Mouse (Mus musculus) lung, postnatal 25 days (tissue): ENCODE results near the gene Ppm1h.

ENCODE experiments used
- DNase-seq: peaks from one replicate; pipeline ENCODE4 v3.0.0; 2022; ENCODE audit warnings: low spot score

The Ppm1h gene

GRCm38 (mm10) chr10:122859642-122859997 lies 181.1 kb downstream of the Ppm1h start:
- DNase-seq = no peak

- no peak for DNase-seq
Observed at GRCm38 (mm10) chr10:122860076-122860475, 181.5 kb downstream of the Ppm1h start.

GRCm38 (mm10) chr10:122861696-122862385 lies 183.3 kb downstream of the Ppm1h start:
- DNase-seq = no peak

- DNase-seq = no peak
Observed at GRCm38 (mm10) chr10:122862386-122863023, 183.9 kb downstream of the Ppm1h start.

- DNase-seq = peak; percentile 64
Observed at GRCm38 (mm10) chr10:122869865-122870503, 191.4 kb downstream of the Ppm1h start.

GRCm38 (mm10) chr10:122870848-122871494 lies 192.4 kb downstream of the Ppm1h start:
- no peak for DNase-seq

- DNase-seq = no peak
Observed at GRCm38 (mm10) chr10:122872720-122873119, 194.2 kb downstream of the Ppm1h start.

GRCm38 (mm10) chr10:122876964-122877363 lies 198.4 kb downstream of the Ppm1h start:
- no peak for DNase-seq

- DNase-seq = no peak
Observed at GRCm38 (mm10) chr10:122877436-122877835, 198.9 kb downstream of the Ppm1h start.

- no peak for DNase-seq
Observed at GRCm38 (mm10) chr10:122881456-122881855, 202.9 kb downstream of the Ppm1h start.

GRCm38 (mm10) chr10:122882614-122883013 lies 204.1 kb downstream of the Ppm1h start:
- no peak for DNase-seq

GRCm38 (mm10) chr10:122883823-122884743 lies 205.5 kb downstream of the Ppm1h start:
- DNase-seq = no peak

GRCm38 (mm10) chr10:122885301-122885700 lies 206.7 kb downstream of the Ppm1h start:
- no peak for DNase-seq

- no peak for DNase-seq
Observed at GRCm38 (mm10) chr10:122886055-122886915, 207.7 kb downstream of the Ppm1h start.

GRCm38 (mm10) chr10:122886916-122887527 lies 208.5 kb downstream of the Ppm1h start:
- no peak for DNase-seq

- DNase-seq = no peak
Observed at GRCm38 (mm10) chr10:122887528-122888183, 209.1 kb downstream of the Ppm1h start.

- no peak for DNase-seq
Observed at GRCm38 (mm10) chr10:122890682-122891350, 212.3 kb downstream of the Ppm1h start.

- DNase-seq = no peak
Observed at GRCm38 (mm10) chr10:122891461-122891860, 212.9 kb downstream of the Ppm1h start.

GRCm38 (mm10) chr10:122894555-122895069 lies 216.1 kb downstream of the Ppm1h start:
- DNase-seq = peak; percentile 90
